Mouse (Mus musculus) limb, embryonic 10.5 days (tissue): ENCODE measurements at regions not wholly inside any gene's neighbourhood (a gene's known extent, or its start where the extent isn't known, plus 50 kb on each side); places are given as distances from the start of the nearest gene placed in this dataset.

Experiments used
- DNase-seq: peaks from one replicate; pipeline ENCODE4 v3.0.0-alpha.2; 2017; ENCODE audit warnings: low spot score
- H3K27ac ChIP-seq: fragments of 300-500 bp; sonication (generic); 2 replicates; pipeline ENCODE4 v1.5.1; 2016; ENCODE audit warnings: mild to moderate bottlenecking
- H3K27me3 ChIP-seq: fragments of 300-500 bp; sonication (generic); 2 replicates; pipeline ENCODE4 v1.6.1; 2016; ENCODE audit warnings: low read depth, mild to moderate bottlenecking; ENCODE audit not compliant: poor library complexity, severe bottlenecking
- H3K36me3 ChIP-seq: fragments of 300-500 bp; sonication (generic); 2 replicates; pipeline ENCODE4 v1.6.1; 2016; ENCODE audit warnings: mild to moderate bottlenecking, moderate library complexity
- H3K4me1 ChIP-seq: fragments of 300-500 bp; sonication (generic); 2 replicates; pipeline ENCODE4 v1.6.1; 2016
- H3K4me3 ChIP-seq: fragments of 300-500 bp; sonication (generic); 2 replicates; pipeline ENCODE4 v1.5.1; 2016; ENCODE audit warnings: mild to moderate bottlenecking, moderate library complexity
- H3K9me3 ChIP-seq: fragments of 300-500 bp; sonication (generic); replicated peaks from 2 replicates; pipeline ENCODE4 v1.6.1; 2016; ENCODE audit warnings: mild to moderate bottlenecking
- WGBS: fragments of 180-500 bp; shearing (Covaris S2); methylation state at CpG from one replicate; pipeline ENCODE4 v1.1.7; 2016; 5-methylcytosine and 5-hydroxymethylcytosine counted together

DNA sequence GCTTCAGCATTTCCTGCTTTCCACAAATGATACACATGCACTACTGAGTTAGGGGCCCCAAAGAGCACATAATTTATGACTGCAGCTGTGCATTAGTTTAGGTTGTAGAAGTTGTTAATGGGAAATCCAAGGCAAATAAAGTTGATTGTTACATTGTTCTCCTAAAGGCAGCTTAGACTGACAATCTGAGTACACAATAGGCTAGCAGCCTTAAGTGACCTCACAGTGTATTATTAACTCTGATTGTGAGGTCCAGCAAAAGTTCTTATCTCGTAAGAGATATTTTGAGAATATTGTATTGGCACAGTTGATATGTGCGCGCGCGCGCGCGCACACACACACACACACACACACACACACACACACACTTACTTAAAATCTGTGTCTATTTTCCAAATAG is 70.5 kb upstream of the Yae1d1 start:
- WGBS, result 89% methylated on average over 8 of the region's 8 CpGs
- 0 out of 2 replicates have a peak, but pooled peaks cover 4% of the 10 kb centered on the region for H3K4me1 ChIP-seq
- no peaks in the 10 kb centered on the region for H3K9me3 ChIP-seq
- H3K27me3 ChIP-seq, result no peaks in the 10 kb centered on the region
- H3K4me3 ChIP-seq, result no peak overlapping the region
- H3K27ac ChIP-seq, result no peak overlapping the region
- no peak for DNase-seq
- H3K36me3 ChIP-seq, result no peaks in the 10 kb centered on the region

DNA sequence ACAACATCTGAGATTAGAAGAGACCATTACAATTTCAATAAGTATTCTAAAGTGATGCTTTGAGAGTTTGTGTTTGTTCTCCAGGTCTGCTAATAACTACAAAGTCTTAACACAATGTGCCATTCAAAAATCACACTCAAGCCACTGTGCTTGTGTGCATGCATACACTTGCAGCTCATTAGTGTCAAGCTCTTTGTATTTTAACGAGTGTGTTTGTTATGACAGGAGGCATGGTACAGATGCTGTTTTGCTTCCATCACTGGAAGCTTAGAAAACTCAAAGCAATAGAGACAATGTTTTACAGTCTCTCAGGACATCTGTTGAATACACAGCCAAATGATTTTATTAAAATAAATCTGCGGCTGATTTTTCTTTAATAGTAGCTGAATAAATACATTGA is 67.1 kb upstream of the Yae1d1 start:
- WGBS, result 88% methylated on average over 2 of the region's 2 CpGs
- H3K27ac ChIP-seq, result no peak overlapping the region

DNA sequence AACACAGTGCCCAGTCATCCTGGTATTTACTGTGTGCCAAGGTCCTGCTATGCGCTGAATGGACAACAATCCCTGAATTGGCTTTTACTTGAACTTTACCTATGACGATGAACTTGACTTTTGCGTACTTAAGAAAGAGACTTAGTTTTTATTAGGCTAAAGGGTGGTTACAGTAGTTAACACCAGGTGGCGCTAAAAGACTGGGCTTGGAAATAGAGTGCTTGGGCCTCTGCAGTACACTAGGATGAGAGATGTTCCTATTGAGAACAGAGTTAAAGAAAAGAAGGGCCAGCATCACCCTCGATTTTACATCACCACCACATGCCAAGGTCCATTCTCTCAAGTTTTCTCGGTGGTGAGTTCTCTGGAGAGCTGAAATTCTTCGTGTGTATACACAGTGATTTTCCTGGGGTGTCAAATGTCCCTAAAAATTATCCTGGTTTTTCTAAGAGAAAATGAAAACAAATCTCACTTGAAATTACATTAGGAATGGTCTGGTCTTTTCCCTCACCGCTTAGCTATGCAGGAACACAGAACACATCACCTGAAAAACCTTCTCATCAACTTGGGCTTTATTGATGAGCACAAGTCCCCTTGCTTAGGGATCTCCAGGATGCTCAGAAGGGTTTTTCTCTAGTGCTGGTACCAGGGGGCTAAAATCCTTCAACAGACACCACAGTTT is 64.2 kb upstream of the Yae1d1 start:
- peak; percentile 60 for DNase-seq
- Histone ChIP-seq H3K4me1 (no peaks in the 10 kb centered on the region), H3K36me3 (no peaks in the 10 kb centered on the region), H3K27me3 (no peaks in the 10 kb centered on the region), H3K4me3 (no peak overlapping the region), H3K9me3 (no peaks in the 10 kb centered on the region), H3K27ac (no peak overlapping the region)
- whole genome bisulfite sequencing, result 38% methylated on average over 8 of the region's 8 CpGs

More for the DNA sequence above, 67.1 kb upstream of the Yae1d1 start:
- H3K27me3 ChIP-seq, result no peaks in the 10 kb centered on the region
- H3K4me1 ChIP-seq, result 0 out of 2 replicates have a peak, but pooled peaks cover 4% of the 10 kb centered on the region
- no peaks in the 10 kb centered on the region for H3K9me3 ChIP-seq
- no peak for DNase-seq
- H3K36me3 ChIP-seq, result no peaks in the 10 kb centered on the region
- no peak overlapping the region for H3K4me3 ChIP-seq

DNA sequence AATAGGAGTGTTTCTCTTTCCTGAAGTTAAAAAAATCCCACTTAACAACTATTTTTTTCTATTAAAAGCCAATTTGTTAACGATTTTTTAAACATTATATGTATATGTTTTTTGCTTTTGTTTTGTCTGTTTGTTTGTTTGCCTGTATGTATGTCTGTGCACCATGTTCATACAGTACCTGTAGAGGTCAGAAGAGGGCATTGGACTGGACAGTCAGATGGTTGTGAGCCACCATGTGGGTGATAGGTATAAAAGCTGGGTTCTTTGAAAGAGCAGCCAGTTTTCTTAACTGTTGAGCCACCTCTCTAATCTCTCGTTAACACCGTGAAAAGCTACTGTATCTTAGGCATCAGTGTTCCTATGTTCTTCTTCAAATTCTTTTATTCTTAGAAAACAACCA is 63.7 kb upstream of the Yae1d1 start:
- no peak overlapping the region for H3K4me3 ChIP-seq
- no peaks in the 10 kb centered on the region for H3K4me1 ChIP-seq
- no peaks in the 10 kb centered on the region for H3K36me3 ChIP-seq
- WGBS, result 65% methylated on average over 3 of the region's 3 CpGs
- no peaks in the 10 kb centered on the region for H3K27me3 ChIP-seq
- H3K27ac ChIP-seq, result no peak overlapping the region
- DNase-seq, result no peak
- no peaks in the 10 kb centered on the region for H3K9me3 ChIP-seq

DNA sequence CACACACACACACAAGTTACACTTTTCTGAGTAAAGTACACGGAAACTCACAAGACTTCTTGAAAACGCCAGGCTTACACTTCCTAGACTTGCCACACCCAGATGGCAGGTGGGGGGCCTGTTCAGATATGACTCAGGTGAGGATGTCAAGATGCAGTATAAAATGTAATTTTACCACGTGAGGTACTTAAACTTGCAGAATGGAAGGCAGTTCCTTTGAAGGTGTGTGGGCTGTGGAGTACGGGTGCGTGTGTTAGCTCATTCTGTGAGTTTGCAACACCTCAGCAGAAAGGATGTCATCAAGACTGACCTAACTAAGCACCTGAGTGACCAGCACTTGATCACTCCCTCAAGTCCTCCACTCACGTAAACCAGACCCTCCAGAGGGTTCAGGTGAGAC is 50.0 kb upstream of the Yae1d1 start:
- Histone ChIP-seq H3K4me1 (no peaks in the 10 kb centered on the region), H3K9me3 (no peaks in the 10 kb centered on the region), H3K4me3 (no peak overlapping the region), H3K27me3 (no peaks in the 10 kb centered on the region), H3K27ac (no peak overlapping the region), H3K36me3 (no peaks in the 10 kb centered on the region)
- no peak for DNase-seq
- 88% methylated on average over 6 of the region's 6 CpGs for WGBS
